9 mouse cellular contexts compared by ENCODE assay signal in genomic region chr5:140772158-140772557, GRCm38 (mm10). TPM values are rescaled to one million over a fixed set of nuclear protein-coding genes. Genes with fewer than 3 reads are reported as not detected.
DNase-seq lines count a peak whose midpoint lies in the region; ATAC-seq lines count a peak whose summit lies in the region.
"Had no signal": no experiment of that assay in that cellular context is flagged by ENCODE, and none has a peak within 500 bp of the region (broad histone marks: within the 10 kb centered on the region; RNA-seq: fewer than 3 reads in every experiment).

No protein-coding gene starts in this region.

- H3K36me3 ChIP-seq in kidney, embryonic 15.5 days = peaks cover 19% of the 10 kb centered on the region
- H3K36me3 ChIP-seq in hindbrain, embryonic 14.5 days (replicated peaks; ENCODE audit: control insufficient read depth, insufficient read depth) = no peaks in the 10 kb centered on the region

- no peak overlapping the region for H3K9ac ChIP-seq in kidney, embryonic 15.5 days
- H3K9ac ChIP-seq in hindbrain, embryonic 14.5 days = no peak overlapping the region

- no peaks in the 10 kb centered on the region for H3K9me3 ChIP-seq in kidney, embryonic 15.5 days (replicated peaks)
- H3K9me3 ChIP-seq in hindbrain, embryonic 14.5 days (ENCODE audit: control insufficient read depth, low read length) = no peaks in the 10 kb centered on the region

- H3K27ac ChIP-seq in kidney, embryonic 15.5 days = peak overlapping the region; percentile 87
- peak overlapping the region; percentile 66; the same call in 1 of the 2 replicates for H3K27ac ChIP-seq in hindbrain, embryonic 14.5 days

- no peak for DNase-seq in kidney, postnatal 14 days
- DNase-seq in hindbrain, embryonic 14.5 days (ENCODE audit: low spot score) = no peak
- no peak for DNase-seq in frontal cortex, postnatal 36 days (ENCODE audit: low spot score in 2 of 2)
- DNase-seq in cerebellum, adult 11 months = no peak
- DNase-seq in right cerebral cortex, postnatal 25 days = no peak
- DNase-seq: cerebellum, adult 2 months had no signal

- peaks cover 64% of the 10 kb centered on the region for H3K4me1 ChIP-seq in kidney, embryonic 15.5 days
- peaks cover 41% of the 10 kb centered on the region for H3K4me1 ChIP-seq in hindbrain, embryonic 14.5 days (replicated peaks; ENCODE audit: control insufficient read depth, insufficient read depth, low read length)

- ATAC-seq in kidney, embryonic 15.5 days (replicated peaks; ENCODE audit: low FRiP score) = no peak
- ATAC-seq in common myeloid progenitor, adult 5-6 weeks (replicated peaks; ENCODE audit: low read depth, poor library complexity, severe bottlenecking) = peak; percentile 45
- ATAC-seq in hindbrain, embryonic 14.5 days (ENCODE audit: low FRiP score) = no peak
- ATAC-seq in megakaryocyte progenitor cell, adult 5-6 weeks (replicated peaks; ENCODE audit: poor library complexity) = peak; percentile 40; the same call in 1 of the 2 replicates

- no peaks in the 10 kb centered on the region for H3K27me3 ChIP-seq in kidney, embryonic 15.5 days
- H3K27me3 ChIP-seq in hindbrain, embryonic 14.5 days (ENCODE audit: control insufficient read depth, insufficient read depth, low read length) = no peaks in the 10 kb centered on the region

- H3K4me3 ChIP-seq in kidney, embryonic 15.5 days (replicated peaks) = no peak overlapping the region
- no peak overlapping the region for H3K4me3 ChIP-seq in hindbrain, embryonic 14.5 days (replicated peaks; ENCODE audit: low read length)

- WGBS in kidney, embryonic 15.5 days = 55% methylated on average over 7 of the region's 7 CpGs
- WGBS in hindbrain, embryonic 14.5 days = 75% methylated on average over 7 of the region's 7 CpGs

- no peak overlapping the region for H3K4me2 ChIP-seq in kidney, embryonic 15.5 days
- H3K4me2 ChIP-seq in hindbrain, embryonic 14.5 days (replicated peaks) = no peak overlapping the region

RNA-seq across cellular contexts. Expression of gene Amz1, which starts 48.2 kb away (rescaled TPM):
- polyA plus RNA-seq in kidney, embryonic 15.5 days (2015; fragmentation: Nextera tagmentation; extraction: Ambion mirVana) = 2.1 TPM in 2 replicates
- total RNA-seq in common myeloid progenitor, adult 5-6 weeks (2017) = 0.10 and 2.4 TPM in 2 replicates
- polyA plus RNA-seq in hindbrain, embryonic 14.5 days (2014; fragmentation: Nextera tagmentation; extraction: Ambion mirVana) = 3.7 and 3.9 TPM in 2 replicates
- 0.20 and 0.30 TPM in 2 replicates for total RNA-seq in megakaryocyte progenitor cell, adult 5-6 weeks (2015)
- 0.41 and 1.9 TPM in 2 replicates for total RNA-seq in megakaryocyte progenitor cell, adult 5-6 weeks (2017)

RNA-seq across cellular contexts. Expression of gene Gna12, which starts 58.1 kb away (rescaled TPM):
- 15.9 and 16.1 TPM in 2 replicates for polyA plus RNA-seq in kidney, embryonic 15.5 days (2015; fragmentation: Nextera tagmentation; extraction: Ambion mirVana)
- total RNA-seq in common myeloid progenitor, adult 5-6 weeks (2017) = 29.5 and 36.4 TPM in 2 replicates
- 23.8 and 25.0 TPM in 2 replicates for polyA plus RNA-seq in hindbrain, embryonic 14.5 days (2014; fragmentation: Nextera tagmentation; extraction: Ambion mirVana)
- 45.4 and 50.2 TPM in 2 replicates for total RNA-seq in megakaryocyte progenitor cell, adult 5-6 weeks (2015)
- total RNA-seq in megakaryocyte progenitor cell, adult 5-6 weeks (2017) = 33.6 and 33.9 TPM in 2 replicates

Comparison
In these comparisons a context has a peak if more than half of its experiments do, and no peak if none do; other contexts are left out.
1. ATAC-seq: peak in common myeloid progenitor, adult 5-6 weeks (single experiment) and megakaryocyte progenitor cell, adult 5-6 weeks (single experiment); none in kidney, embryonic 15.5 days (single experiment) and hindbrain, embryonic 14.5 days (single experiment).